In the genomic region with DNA sequence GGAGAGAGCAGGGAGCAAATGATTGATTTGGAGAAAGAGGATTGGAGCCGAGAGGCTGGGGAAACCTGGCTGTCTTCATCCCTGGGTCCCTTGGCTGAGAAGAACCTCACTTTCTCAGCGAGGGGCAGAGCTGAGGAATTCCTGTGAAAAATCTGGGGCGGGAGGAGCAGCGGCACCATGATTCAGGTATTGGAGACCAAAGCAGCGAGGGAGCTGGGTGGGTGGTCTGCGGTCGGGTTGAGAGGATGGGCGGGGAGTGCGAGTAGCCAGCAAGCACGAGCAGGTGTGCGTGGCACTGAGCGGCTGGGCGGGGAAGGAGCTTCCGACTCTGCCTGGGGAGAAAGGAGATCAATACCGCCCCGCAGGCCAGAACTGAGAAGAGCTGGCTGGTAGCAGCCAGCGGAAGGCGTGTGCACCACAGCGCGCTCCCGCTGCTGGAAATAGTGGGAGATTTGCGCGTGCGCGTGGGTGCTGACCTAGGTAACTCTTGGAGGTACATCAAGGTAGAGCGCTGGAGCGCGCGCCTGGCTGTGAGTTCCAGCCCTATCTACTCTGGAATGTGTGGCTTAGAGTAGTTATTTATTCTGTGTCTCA, we compare ENCODE assay signal across 9 mouse cellular contexts. TPM values are rescaled to one million over a fixed set of nuclear protein-coding genes. Genes with fewer than 3 reads are reported as not detected.
DNase-seq lines count a peak whose midpoint lies in the region; ATAC-seq lines count a peak whose summit lies in the region.
"Had no signal": no experiment of that assay in that cellular context is flagged by ENCODE, and none has a peak within 500 bp of the region (broad histone marks: within the 10 kb centered on the region; RNA-seq: fewer than 3 reads in every experiment).

No protein-coding gene starts in this region.

- no peaks in the 10 kb centered on the region for H3K36me3 ChIP-seq in heart, embryonic 13.5 days
- no peaks in the 10 kb centered on the region for H3K36me3 ChIP-seq in liver, embryonic 11.5 days (ENCODE audit: control insufficient read depth, insufficient read depth, low read length)
- H3K36me3 ChIP-seq: G1E had no signal

- under 1% methylated on average over 29 of the region's 29 CpGs for WGBS in heart, embryonic 13.5 days
- WGBS in liver, embryonic 11.5 days, result 1% methylated on average over 29 of the region's 29 CpGs

- H3K4me1 ChIP-seq in heart, embryonic 13.5 days, result peaks cover 19% of the 10 kb centered on the region
- H3K4me1 ChIP-seq in liver, embryonic 11.5 days (replicated peaks; ENCODE audit: control insufficient read depth, insufficient read depth, low read length), result no peaks in the 10 kb centered on the region

- peak; percentile 42; the same call in 1 of the 2 replicates for ATAC-seq in heart, embryonic 13.5 days (ENCODE audit: extremely low read depth, insufficient number of reproducible peaks, low FRiP score, low TSS enrichment)
- no peak; the same call in 1 of the 2 replicates for ATAC-seq in liver, embryonic 11.5 days (replicated peaks; ENCODE audit: low FRiP score)

- H3K9me3 ChIP-seq in heart, embryonic 13.5 days, result no peaks in the 10 kb centered on the region
- no peaks in the 10 kb centered on the region for H3K9me3 ChIP-seq in liver, embryonic 11.5 days (ENCODE audit: control insufficient read depth, low read length)

- H3K27ac ChIP-seq in heart, embryonic 13.5 days (replicated peaks), result no peak overlapping the region
- H3K27ac ChIP-seq in liver, embryonic 11.5 days (ENCODE audit: low read depth, low read length), result no peak overlapping the region

- H3K4me3 ChIP-seq in heart, embryonic 13.5 days, result peak overlapping the region; percentile 45
- H3K4me3 ChIP-seq in liver, embryonic 11.5 days (ENCODE audit: low read depth, low read length), result peak overlapping the region; percentile 33

- H3K27me3 ChIP-seq in heart, embryonic 13.5 days (replicated peaks), result peaks cover 60% of the 10 kb centered on the region
- peaks cover 30% of the 10 kb centered on the region for H3K27me3 ChIP-seq in liver, embryonic 11.5 days (replicated peaks; ENCODE audit: control insufficient read depth, insufficient read depth, low read length)

- no peak for DNase-seq in heart, adult 8-10 months (ENCODE audit: low spot score)
- peak; percentile 87 for DNase-seq in cerebellum, adult 8-10 months
- peak; percentile 40 for DNase-seq in forelimb bud, embryonic 11.5 days (ENCODE audit: low read depth, low spot score)
- peak; percentile 2 for DNase-seq in kidney, postnatal 14 days
- peak; percentile 46 for DNase-seq in liver, embryonic 11.5 days (ENCODE audit: low spot score)
- DNase-seq in retina, embryonic 14.5 days (ENCODE audit: low spot score), result peak; percentile 75
- DNase-seq in ovary, adult 18-20 months (ENCODE audit: low spot score), result no peak

- H3K4me2 ChIP-seq in heart, embryonic 13.5 days, result peak overlapping the region; percentile 68
- peak overlapping the region; percentile 65 for H3K4me2 ChIP-seq in liver, embryonic 11.5 days

- 0 out of 2 replicates have a peak overlapping the region, but pooled peaks have one; percentile 14 for H3K9ac ChIP-seq in heart, embryonic 13.5 days
- no peak overlapping the region for H3K9ac ChIP-seq in liver, embryonic 11.5 days (ENCODE audit: low read depth, low read length)

RNA-seq across cellular contexts. Expression of gene Chl1, which starts 1.7 kb away (rescaled TPM):
- 0.33 and 0.37 TPM in 2 replicates for polyA plus RNA-seq in heart, embryonic 13.5 days (2015; fragmentation: Nextera tagmentation; extraction: Ambion mirVana)
- 1 to 10 TPM in 3 of 4 experiments, under 1 TPM in 1; 0.78 to 1.5 (median 1.3) TPM for total RNA-seq in heart, adult 8-10 months (2022)
- 0.12 and 0.32 TPM in 2 replicates for polyA plus RNA-seq in liver, embryonic 11.5 days (2014; fragmentation: Nextera tagmentation; extraction: Ambion mirVana)
- polyA plus RNA-seq: G1E had no signal

Comparison
In these comparisons a context has a peak if more than half of its experiments do, and no peak if none do; other contexts are left out.
1. DNase-seq: peak in cerebellum, adult 8-10 months (single experiment), forelimb bud, embryonic 11.5 days (single experiment), kidney, postnatal 14 days (single experiment), liver, embryonic 11.5 days (single experiment) and retina, embryonic 14.5 days (single experiment); none in heart, adult 8-10 months (single experiment) and ovary, adult 18-20 months (single experiment).